Mouse (Mus musculus) spleen, adult 10 weeks (tissue): ENCODE measurements around the gene Rasl11b. TPM values are rescaled to one million over a fixed set of nuclear protein-coding genes. Genes with fewer than 3 reads are reported as not detected.

Experiments used
- polyA plus RNA-seq: library from polyadenylated mRNA; stranded (reverse); fragments of 350-450 nt; fragmentation: Illumina TruSeq; extraction: RNeasy Lipid Tissue Mini Kit (QIAGEN cat#74804); gene quantifications from one replicate; pipeline ENCODE4 v1.2.3, GENCODE M21; 2015; ENCODE audit warnings: low replicate concordance; ENCODE audit not compliant: insufficient read depth

Rasl11b gene
- polyA plus RNA-seq: 7.4 TPM

GRCm38 (mm10) chr5:74194841-74195613, at the start of gene Rasl11b:
TSS of gene Rasl11b (plus strand) at chr5:74195286.

Other genes with a start within 250 kb of the Rasl11b start
- 12.6 TPM for gene Usp46, start 126.9 kb upstream of the Rasl11b start, polyA plus RNA-seq